Mouse (Mus musculus): ENCODE measurements around the gene Atp13a3. TPM values are rescaled to one million over a fixed set of nuclear protein-coding genes. Genes with fewer than 3 reads are reported as not detected.

Atp13a3 gene
- polyA plus RNA-seq, 1 experiment from 2014 or later = 17.4 TPM

GRCm38 (mm10) chr16:30412680-30413079 lies 6.9 kb upstream of the Atp13a3 start:
- no peak for TF ChIP-seq CTCF (IDR thresholded peaks at IDR 0.05; ENCODE audit: low read depth)

GRCm38 (mm10) chr16:30410914-30411313 lies 5.1 kb upstream of the Atp13a3 start:
- ATAC-seq (ENCODE audit: insufficient read depth) (no peak), DNase-seq (no peak)
- Histone ChIP-seq H3K4me2 (no peak overlapping the region), H3K9me3 (ENCODE audit: low read depth, low read length) (no peaks in the 10 kb centered on the region), H3K9ac (no peak overlapping the region), H3K27ac (ENCODE audit: low read depth) (no peak overlapping the region), H3K27me3 (ENCODE audit: insufficient read depth, low read length) (no peaks in the 10 kb centered on the region), H3K36me3 (ENCODE audit: insufficient read depth) (no peaks in the 10 kb centered on the region), H3K4me1 (ENCODE audit: insufficient read depth) (no peaks in the 10 kb centered on the region), H3K4me3 (ENCODE audit: low read depth, low read length) (no peak overlapping the region)
- WGBS = 85% methylated on average over 4 of the region's 4 CpGs
- no peak for TF ChIP-seq CTCF (IDR thresholded peaks at IDR 0.05; ENCODE audit: low read depth)

More at GRCm38 (mm10) chr16:30412680-30413079, 6.9 kb upstream of the Atp13a3 start:
- no peak overlapping the region for H3K27ac ChIP-seq (ENCODE audit: low read depth)
- H3K4me1 ChIP-seq (ENCODE audit: insufficient read depth) = no peaks in the 10 kb centered on the region
- WGBS = 57% methylated on average over 3 of the region's 3 CpGs
- no peaks in the 10 kb centered on the region for H3K9me3 ChIP-seq (ENCODE audit: low read depth, low read length)
- no peak for ATAC-seq (ENCODE audit: insufficient read depth)
- H3K4me3 ChIP-seq (ENCODE audit: low read depth, low read length) = no peak overlapping the region
- no peaks in the 10 kb centered on the region for H3K27me3 ChIP-seq (ENCODE audit: insufficient read depth, low read length)
- H3K4me2 ChIP-seq = no peak overlapping the region
- DNase-seq = no peak
- H3K36me3 ChIP-seq (ENCODE audit: insufficient read depth) = no peaks in the 10 kb centered on the region
- no peak overlapping the region for H3K9ac ChIP-seq

- 64% methylated on average over 2 of the region's 2 CpGs for WGBS
- no peaks in the 10 kb centered on the region for H3K9me3 ChIP-seq (ENCODE audit: low read depth, low read length)
- no peak for TF ChIP-seq CTCF (IDR thresholded peaks at IDR 0.05; ENCODE audit: low read depth)
- H3K4me1 ChIP-seq (ENCODE audit: insufficient read depth) = no peaks in the 10 kb centered on the region
- H3K36me3 ChIP-seq (ENCODE audit: insufficient read depth) = no peaks in the 10 kb centered on the region
- no peak overlapping the region for H3K9ac ChIP-seq
- H3K4me3 ChIP-seq (ENCODE audit: low read depth, low read length) = no peak overlapping the region
- DNase-seq = no peak
- no peak overlapping the region for H3K27ac ChIP-seq (ENCODE audit: low read depth)
- H3K27me3 ChIP-seq (ENCODE audit: insufficient read depth, low read length) = no peaks in the 10 kb centered on the region
- ATAC-seq (ENCODE audit: insufficient read depth) = no peak
- no peak overlapping the region for H3K4me2 ChIP-seq
Measured at GRCm38 (mm10) chr16:30407513-30407912, 1.7 kb upstream of the Atp13a3 start.

GRCm38 (mm10) chr16:30403528-30403927 lies 2.2 kb downstream of the Atp13a3 start:
- no peaks in the 10 kb centered on the region for H3K4me1 ChIP-seq (ENCODE audit: insufficient read depth)
- no peak overlapping the region for H3K4me3 ChIP-seq (ENCODE audit: low read depth, low read length)
- 80% methylated on average over 3 of the region's 3 CpGs for WGBS
- no peak for TF ChIP-seq CTCF (IDR thresholded peaks at IDR 0.05; ENCODE audit: low read depth)
- H3K9me3 ChIP-seq (ENCODE audit: low read depth, low read length) = no peaks in the 10 kb centered on the region
- ATAC-seq (ENCODE audit: insufficient read depth) (no peak), DNase-seq (no peak)
- no peak overlapping the region for H3K9ac ChIP-seq
- H3K27ac ChIP-seq (ENCODE audit: low read depth) = no peak overlapping the region
- no peaks in the 10 kb centered on the region for H3K36me3 ChIP-seq (ENCODE audit: insufficient read depth)
- H3K27me3 ChIP-seq (ENCODE audit: insufficient read depth, low read length) = no peaks in the 10 kb centered on the region
- H3K4me2 ChIP-seq = no peak overlapping the region

GRCm38 (mm10) chr16:30397127-30398057 lies 8.4 kb downstream of the Atp13a3 start:
- Histone ChIP-seq H3K4me2 (no peak overlapping the region), H3K4me1 (ENCODE audit: insufficient read depth) (no peaks in the 10 kb centered on the region), H3K36me3 (ENCODE audit: insufficient read depth) (no peaks in the 10 kb centered on the region), H3K27ac (ENCODE audit: low read depth) (no peak overlapping the region), H3K4me3 (ENCODE audit: low read depth, low read length) (no peak overlapping the region), H3K9me3 (ENCODE audit: low read depth, low read length) (no peaks in the 10 kb centered on the region), H3K9ac (no peak overlapping the region), H3K27me3 (ENCODE audit: insufficient read depth, low read length) (no peaks in the 10 kb centered on the region)
- 25% methylated on average over 15 of the region's 15 CpGs for WGBS
- DNase-seq (peak; percentile 13), ATAC-seq (ENCODE audit: insufficient read depth) (no peak)
- no peak for TF ChIP-seq CTCF (IDR thresholded peaks at IDR 0.05; ENCODE audit: low read depth)

DNA sequence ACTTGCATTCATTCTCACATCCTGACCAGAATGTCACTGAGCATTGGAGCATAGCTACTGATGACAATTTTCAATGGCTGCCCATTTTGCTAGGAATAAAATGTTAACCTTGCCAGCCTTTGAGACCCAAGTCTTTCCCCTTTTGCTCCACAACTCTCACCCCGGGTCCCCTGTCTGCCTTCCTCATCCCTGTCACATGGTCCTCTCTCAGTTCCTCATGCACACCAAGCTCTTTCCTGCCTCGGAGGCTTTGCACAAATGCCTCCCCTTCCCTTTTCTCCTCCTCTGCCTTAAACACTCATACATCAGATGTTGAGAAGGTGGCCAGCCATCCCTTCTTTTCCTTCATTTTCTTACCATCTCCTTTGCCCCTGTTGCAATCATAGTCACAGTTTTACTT lies 10.6 kb downstream of the Atp13a3 start:
- Histone ChIP-seq H3K4me1 (ENCODE audit: insufficient read depth) (no peaks in the 10 kb centered on the region), H3K9ac (no peak overlapping the region), H3K27ac (ENCODE audit: low read depth) (no peak overlapping the region), H3K36me3 (ENCODE audit: insufficient read depth) (no peaks in the 10 kb centered on the region), H3K4me2 (no peak overlapping the region), H3K27me3 (ENCODE audit: insufficient read depth, low read length) (no peaks in the 10 kb centered on the region), H3K4me3 (ENCODE audit: low read depth, low read length) (no peak overlapping the region), H3K9me3 (ENCODE audit: low read depth, low read length) (no peaks in the 10 kb centered on the region)
- 78% methylated on average over 2 of the region's 2 CpGs for WGBS
- no peak for TF ChIP-seq CTCF (IDR thresholded peaks at IDR 0.05; ENCODE audit: low read depth)
- no peak for ATAC-seq (ENCODE audit: insufficient read depth)
- no peak for DNase-seq

DNA sequence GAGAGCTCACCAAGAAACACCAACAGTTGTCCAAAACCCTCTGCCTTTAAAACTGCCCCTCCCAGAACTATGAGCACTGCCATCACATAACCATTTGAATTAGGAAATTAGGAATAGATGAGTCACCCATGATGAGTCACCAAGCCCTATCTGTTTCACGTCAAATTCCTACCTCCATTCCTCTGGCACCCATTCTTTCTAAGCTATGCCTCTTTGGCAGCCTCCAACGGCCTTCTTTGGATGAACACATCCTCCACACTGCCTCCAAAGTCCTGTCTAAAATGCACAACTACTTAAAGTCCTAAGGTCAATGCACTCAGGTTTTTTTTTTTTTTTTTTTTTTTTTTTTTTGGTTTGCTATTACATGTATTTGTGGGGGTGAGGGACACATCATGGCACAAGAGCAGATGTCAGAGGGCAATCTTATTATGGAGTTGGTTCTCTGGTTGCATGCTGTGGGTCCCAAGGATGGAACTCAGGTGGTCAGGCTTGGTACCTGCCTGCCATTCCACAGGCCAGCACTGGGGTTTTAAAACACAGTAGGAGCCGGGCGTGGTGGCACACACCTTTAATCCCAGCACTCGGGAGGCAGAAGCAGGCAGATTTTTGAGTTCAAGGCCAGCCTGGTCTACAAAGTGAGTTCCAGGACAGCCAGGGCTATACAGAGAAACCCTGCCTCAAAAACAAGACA lies 15.0 kb downstream of the Atp13a3 start:
- ATAC-seq (ENCODE audit: insufficient read depth) = no peak
- peaks cover 12% of the 10 kb centered on the region; the same call in 1 of the 2 replicates for H3K4me1 ChIP-seq (ENCODE audit: insufficient read depth)
- H3K27me3 ChIP-seq (ENCODE audit: insufficient read depth, low read length) = no peaks in the 10 kb centered on the region
- H3K27ac ChIP-seq (ENCODE audit: low read depth) = no peak overlapping the region
- H3K9me3 ChIP-seq (ENCODE audit: low read depth, low read length) = no peaks in the 10 kb centered on the region
- no peak overlapping the region for H3K4me2 ChIP-seq
- whole genome bisulfite sequencing = 79% methylated on average over 5 of the region's 5 CpGs
- no peak overlapping the region for H3K4me3 ChIP-seq (ENCODE audit: low read depth, low read length)
- DNase-seq = no peak
- no peak overlapping the region for H3K9ac ChIP-seq
- no peak for TF ChIP-seq CTCF (IDR thresholded peaks at IDR 0.05; ENCODE audit: low read depth)
- H3K36me3 ChIP-seq (ENCODE audit: insufficient read depth) = 0 out of 2 replicates have a peak, but pooled peaks cover 3% of the 10 kb centered on the region
